Mouse (Mus musculus): ENCODE measurements around the gene Fam207a. TPM values are rescaled to one million over a fixed set of nuclear protein-coding genes. Genes with fewer than 3 reads are reported as not detected.

Fam207a gene
- total RNA-seq, 2 experiments from 2014 or later, result 29.0 to 30.1 TPM

- intact Hi-C loops (cut with DNase I), result loop anchor here (10.0 kb wide), 1 partner anchor 152 kb away; no protein-coding TSS in a partner anchor
- peak; percentile 69 for DNase-seq
Measured at GRCm38 (mm10) chr10:77506526-77506925, 9.1 kb downstream of the Fam207a start.

DNA sequence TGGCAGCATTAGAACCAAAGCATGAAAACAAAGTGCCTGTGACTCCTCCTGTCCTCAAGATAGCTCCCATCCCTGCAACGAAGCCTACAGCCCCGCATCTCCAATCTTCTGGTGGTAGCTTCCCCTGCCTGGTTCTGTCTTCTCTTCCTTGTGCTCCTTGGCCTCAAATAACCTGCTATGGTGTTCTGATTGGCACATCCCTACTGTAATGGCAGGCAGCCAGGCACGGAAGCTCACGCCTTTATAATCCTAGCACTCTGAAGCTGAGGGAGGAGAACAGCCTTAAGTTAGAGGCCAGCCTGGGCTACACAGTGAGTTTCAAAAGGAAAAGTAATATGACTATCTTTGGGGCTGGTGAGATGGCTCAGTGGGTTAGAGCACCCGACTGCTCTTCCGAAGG lies 11.4 kb downstream of the Fam207a start:
- intact Hi-C loops (cut with DNase I), result loop anchor here (5.0 to 10.0 kb wide), 2 partner anchors 149 to 222 kb away; no protein-coding TSS in a partner anchor
- peak; percentile 53 for DNase-seq

DNA sequence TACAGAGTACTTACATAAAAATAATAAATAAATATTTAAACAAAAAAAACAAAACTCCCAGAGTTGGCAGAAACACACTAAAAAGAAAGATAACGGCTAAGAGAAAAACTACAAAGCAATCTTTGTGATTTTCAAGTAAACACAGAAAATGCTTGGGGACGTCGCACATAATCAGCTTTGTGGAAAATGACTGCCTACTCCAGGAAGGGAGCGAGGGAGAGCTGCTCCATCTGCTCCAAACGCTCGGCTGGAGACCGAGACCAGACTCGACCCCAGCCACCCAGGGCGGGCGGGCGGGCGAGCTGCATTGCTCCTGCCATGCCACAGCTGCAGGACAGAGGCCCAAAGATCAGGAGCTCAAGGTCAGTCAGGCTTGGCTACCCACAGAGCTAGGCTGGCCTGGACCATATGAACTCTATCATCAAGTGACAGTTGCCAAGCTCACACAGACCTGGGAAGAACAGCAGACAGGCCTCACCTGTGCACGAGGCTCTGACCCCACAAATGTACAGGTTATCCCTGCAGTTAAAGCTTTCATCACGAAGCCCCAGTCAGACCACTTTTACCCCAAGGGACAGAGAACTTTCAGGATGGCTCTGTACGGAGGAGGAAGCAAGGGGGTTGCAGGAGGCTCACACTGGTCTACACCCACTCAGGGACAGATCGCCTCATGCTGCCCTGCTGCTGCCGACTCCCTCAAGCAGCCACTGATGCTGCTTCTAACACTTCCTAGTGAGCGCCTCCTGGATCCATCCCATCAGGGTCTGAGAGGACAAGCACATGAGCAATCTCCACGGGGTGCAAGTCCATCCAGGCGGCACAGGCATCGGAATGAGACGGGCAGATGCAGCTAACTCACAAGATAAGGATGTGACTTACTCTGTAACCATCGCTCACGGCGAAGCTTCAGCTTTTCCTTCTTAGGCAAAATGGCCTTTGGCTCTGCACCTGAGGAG lies 12.3 kb downstream of the Fam207a start:
- DNase-seq, result peak; percentile 41
- intact Hi-C loops (cut with DNase I), result loop anchor here (5.0 to 10.0 kb wide), 2 partner anchors 148 to 221 kb away; no protein-coding TSS in a partner anchor

DNA sequence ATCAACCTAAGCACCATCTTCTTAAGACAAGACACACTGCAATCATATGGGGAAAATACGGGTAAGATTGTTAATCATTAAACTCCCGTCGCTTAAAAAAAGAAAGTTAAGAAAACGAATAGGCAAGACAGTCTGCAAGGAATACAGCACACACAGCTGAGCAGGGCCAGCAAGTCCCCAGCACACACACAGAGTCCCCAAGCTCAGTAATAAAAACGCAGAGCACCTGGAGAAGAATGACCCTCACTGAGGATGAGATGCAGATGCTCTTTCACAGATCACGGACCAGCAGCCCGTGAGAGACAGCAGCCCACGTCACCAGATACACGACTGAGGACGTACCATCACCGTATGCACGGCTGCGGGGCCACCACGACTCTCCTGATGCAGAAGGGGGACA lies 14.9 kb downstream of the Fam207a start:
- DNase-seq, result no peak
- intact Hi-C loops (cut with DNase I), result loop anchor here (5.0 to 10.0 kb wide), 2 partner anchors 146 to 218 kb away; no protein-coding TSS in a partner anchor

GRCm38 (mm10) chr10:77498254-77498653 lies 17.3 kb downstream of the Fam207a start:
- DNase-seq, result no peak
- intact Hi-C loops (cut with DNase I), result no loop called here

GRCm38 (mm10) chr10:77497185-77497584 lies 18.4 kb downstream of the Fam207a start:
- DNase-seq, result no peak
- intact Hi-C loops (cut with DNase I), result no loop called here

GRCm38 (mm10) chr10:77492885-77493284 lies 22.7 kb downstream of the Fam207a start:
- intact Hi-C loops (cut with DNase I), result no loop called here
- DNase-seq, result no peak

DNA sequence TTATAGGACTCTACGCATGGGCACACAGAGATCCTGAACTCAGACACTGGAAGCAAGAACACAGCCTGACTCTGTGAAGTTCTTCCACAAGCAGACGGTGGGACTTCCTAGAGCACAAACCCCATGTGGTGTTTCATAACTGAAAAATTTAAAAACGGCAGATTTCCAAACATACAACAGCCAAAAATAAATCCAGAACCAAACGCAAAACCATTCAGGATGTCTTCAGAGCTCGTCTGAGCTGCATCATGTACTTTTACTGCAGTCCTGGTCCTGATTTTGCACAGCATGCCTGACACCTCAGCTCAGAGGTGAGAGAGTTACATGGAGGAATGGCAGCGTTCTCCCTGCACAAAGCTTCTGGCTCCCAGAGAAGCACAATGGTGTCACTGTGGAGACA lies 24.0 kb downstream of the Fam207a start:
- intact Hi-C loops (cut with DNase I), result no loop called here
- DNase-seq, result no peak

DNA sequence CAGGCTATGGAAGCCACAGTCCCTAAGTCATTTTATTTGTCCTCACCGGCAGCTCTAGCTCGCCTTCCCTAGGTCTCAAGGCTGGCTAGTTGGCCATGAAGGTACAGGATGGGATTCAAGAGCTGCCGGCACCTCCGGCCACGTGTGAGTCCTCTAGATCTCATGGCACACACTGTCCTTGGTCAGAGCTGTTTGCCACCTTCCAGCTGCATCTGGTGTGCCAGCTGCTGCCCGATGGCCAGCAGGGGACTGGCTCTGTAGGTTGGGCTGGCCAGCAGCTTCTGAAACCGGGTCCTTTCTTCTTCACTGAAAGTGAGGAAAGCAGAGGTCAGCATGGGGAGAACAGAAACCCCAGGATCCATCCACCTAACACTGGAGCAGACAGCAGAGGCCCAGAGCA lies 27.4 kb downstream of the Fam207a start:
- intact Hi-C loops (cut with DNase I), result no loop called here
- no peak for DNase-seq

GRCm38 (mm10) chr10:77485786-77486185 lies 29.8 kb downstream of the Fam207a start:
- intact Hi-C loops (cut with DNase I), result no loop called here
- no peak for DNase-seq

- intact Hi-C loops (cut with DNase I), result no loop called here
- DNase-seq, result no peak
Measured at GRCm38 (mm10) chr10:77484205-77484935, 31.2 kb downstream of the Fam207a start.

DNA sequence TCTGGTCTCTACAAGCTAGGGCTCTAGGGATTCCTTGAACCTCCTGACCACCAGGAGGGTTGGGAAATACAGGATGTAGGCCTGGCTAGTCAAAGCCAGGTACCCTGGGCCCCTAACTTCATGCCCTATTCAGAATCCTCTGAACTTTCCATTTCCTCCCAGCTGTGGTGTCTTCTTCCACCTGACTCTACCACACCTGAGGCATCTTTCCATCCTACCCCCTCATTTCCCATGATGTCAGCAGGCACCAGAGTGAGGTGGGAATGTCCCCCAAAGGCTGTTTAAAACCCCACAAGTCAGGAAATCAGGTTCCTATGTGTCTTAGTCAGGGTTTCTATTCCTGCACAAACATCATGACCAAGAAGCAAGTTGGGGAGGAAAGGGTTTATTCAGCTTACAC lies 33.8 kb downstream of the Fam207a start:
- DNase-seq, result no peak
- intact Hi-C loops (cut with DNase I), result no loop called here

- no peak for DNase-seq
- intact Hi-C loops (cut with DNase I), result no loop called here
Measured at GRCm38 (mm10) chr10:77479972-77480371, 35.6 kb downstream of the Fam207a start.

DNA sequence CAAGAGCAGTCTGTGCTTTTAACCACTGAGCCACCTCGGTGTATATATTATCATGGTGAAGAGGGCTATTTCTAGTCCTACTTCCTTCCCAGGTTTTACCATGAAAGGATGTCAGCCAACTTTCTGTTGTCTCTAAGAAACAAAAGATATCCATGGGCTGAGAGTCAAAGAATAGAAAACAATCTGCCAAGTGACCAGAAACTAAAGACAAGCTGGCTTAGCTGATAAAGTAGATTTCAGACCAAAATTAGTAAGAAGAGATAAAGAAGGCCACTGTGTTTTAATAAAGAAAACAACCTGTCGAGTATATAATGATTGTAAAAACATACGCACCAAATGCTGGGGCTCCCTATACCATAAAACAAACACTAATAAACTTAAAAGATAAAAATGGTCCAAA lies 38.7 kb downstream of the Fam207a start:
- intact Hi-C loops (cut with DNase I), result no loop called here
- no peak for DNase-seq

GRCm38 (mm10) chr10:77472188-77472587 lies 43.4 kb downstream of the Fam207a start:
- intact Hi-C loops (cut with DNase I), result no loop called here
- no peak for DNase-seq

GRCm38 (mm10) chr10:77471512-77471911 lies 44.1 kb downstream of the Fam207a start:
- no peak for DNase-seq
- intact Hi-C loops (cut with DNase I), result no loop called here

- no peak for DNase-seq
Measured at GRCm38 (mm10) chr10:77470763-77471162, 44.8 kb downstream of the Fam207a start.

DNA sequence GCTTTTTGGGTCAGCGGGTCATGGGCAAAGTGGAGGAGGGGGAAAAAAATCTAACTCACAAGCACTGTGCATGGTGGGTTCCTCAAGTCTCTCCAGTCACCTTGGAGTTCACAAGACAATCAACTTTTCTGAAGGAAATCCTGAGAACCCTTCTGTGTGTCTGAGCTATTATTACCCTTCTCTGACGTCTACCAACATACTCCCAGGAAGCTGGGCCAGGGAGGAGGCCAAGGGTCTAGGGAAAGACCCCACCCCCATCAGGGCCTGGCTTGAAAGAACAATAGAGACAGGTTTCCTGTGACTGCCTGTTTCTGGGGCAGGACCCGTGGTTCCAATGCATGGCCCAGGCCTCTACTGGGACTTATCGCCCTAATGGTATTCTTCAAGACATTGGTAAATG lies 46.9 kb downstream of the Fam207a start:
- intact Hi-C loops (cut with DNase I), result no loop called here
- DNase-seq, result no peak

More at GRCm38 (mm10) chr10:77470763-77471162, 44.8 kb downstream of the Fam207a start:
- intact Hi-C loops (cut with DNase I), result no loop called here

DNA sequence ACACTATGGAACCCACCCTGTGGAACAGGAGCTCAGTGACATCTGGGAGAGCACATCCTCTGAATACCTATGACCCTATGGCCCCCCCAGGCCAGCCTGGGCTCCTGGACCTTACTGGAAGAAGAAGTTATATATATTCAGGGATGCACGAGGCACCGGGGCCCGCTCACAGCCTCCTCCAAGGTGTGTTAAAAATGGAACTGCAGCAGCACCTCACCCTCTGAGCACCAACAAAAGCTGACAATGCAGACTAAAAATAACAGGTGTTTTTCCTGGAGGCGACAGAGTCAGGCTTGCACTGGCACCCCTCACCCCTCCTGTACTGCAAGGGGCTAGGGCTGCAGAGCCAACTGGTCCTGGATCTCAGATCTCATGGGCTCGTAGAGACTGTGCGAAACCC lies 48.2 kb downstream of the Fam207a start:
- DNase-seq, result no peak
- intact Hi-C loops (cut with DNase I), result no loop called here

- DNase-seq, result no peak
Measured at GRCm38 (mm10) chr10:77465902-77466301, 49.7 kb downstream of the Fam207a start.

DNA sequence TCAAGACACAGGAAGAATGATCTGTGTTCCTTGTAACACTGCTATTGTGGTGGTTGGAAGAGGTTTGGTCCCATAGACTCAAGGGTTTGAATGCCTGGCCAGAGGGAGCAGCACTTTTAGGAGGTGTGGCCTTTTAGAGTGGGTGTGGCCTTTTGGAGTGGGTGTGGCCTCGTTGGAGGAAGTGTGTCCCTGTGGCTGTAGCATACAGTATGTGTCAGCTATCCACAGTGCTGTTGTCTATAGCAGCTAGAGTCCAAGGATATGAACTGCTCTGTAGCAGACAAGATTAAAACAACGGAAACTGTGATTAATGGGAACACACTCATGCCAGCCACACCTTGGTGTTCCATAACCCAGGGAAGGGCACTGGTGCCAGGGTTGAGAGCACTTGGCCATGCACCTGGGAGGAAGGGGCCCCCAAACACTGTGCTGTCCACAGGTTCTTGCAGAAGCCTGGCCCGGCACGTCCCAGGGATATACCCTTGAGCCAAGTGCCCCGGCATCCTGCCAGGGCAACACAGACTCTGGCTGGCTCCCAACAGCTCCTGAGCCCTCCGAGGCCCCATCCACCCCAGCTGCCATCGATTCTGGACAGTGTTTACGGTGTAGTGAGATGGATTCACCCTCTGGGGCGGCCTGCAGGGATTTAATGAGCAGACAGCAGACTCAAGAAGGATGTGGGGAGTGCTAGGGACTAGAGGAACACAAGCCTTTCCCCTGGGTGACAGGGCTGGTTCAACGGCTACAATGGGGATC lies 51.2 kb downstream of the Fam207a start:
- peak; percentile 88 for DNase-seq
- intact Hi-C loops (cut with DNase I), result no loop called here

More at GRCm38 (mm10) chr10:77465902-77466301, 49.7 kb downstream of the Fam207a start:
- intact Hi-C loops (cut with DNase I), result no loop called here
